Mouse (Mus musculus): ENCODE measurements at regions not wholly inside any gene's neighbourhood (a gene's known extent, or its start where the extent isn't known, plus 50 kb on each side); places are given as distances from the start of the nearest gene placed in this dataset.

DNA sequence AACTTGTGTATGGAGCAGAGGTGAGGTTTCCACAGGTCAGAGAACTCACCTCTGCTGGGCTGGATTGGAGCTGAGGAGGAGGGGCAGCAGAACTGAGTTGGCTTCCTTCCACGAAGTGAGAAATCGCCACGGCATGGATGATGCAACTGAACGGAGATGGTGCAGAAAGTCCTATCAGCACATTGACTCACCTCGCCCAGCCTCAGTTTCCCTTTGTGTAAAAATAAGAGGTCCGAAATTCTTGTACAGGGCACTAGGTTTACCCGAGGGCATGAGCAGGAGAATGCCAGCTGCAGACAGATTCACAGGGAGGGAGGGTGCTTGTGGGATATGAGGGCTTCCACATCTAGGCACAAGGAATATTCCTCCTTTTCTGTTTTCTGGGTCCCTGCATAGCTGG is 117.9 kb upstream of the Klf4 start:
- H3K27ac ChIP-seq (replicated peaks; ENCODE audit: low read depth, low read length): peak overlapping the region; percentile 91
- no peak overlapping the region for H3K9ac ChIP-seq (ENCODE audit: low read depth, low read length, severe bottlenecking)

DNA sequence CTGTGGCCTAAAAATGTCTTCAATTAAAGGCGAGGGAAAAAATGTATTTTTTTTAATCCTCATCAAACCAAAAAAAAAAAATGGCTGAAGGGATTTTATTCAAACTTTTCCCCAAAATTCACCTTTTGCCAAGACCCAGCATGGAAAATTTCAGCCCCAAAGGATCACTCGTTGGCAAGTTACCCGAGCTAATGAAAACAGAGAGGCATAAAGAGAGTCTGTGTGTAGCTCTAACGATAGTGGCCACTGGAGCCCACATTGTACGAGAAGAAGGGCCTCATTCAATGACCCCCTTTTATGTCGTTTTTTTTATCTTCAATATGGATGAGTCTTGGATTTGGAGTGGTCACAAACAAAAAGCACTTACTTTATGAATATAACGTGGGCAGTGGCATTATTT is 116.1 kb upstream of the Klf4 start:
- no peaks in the 10 kb centered on the region; the same call in 1 of the 2 replicates for H3K27me3 ChIP-seq (ENCODE audit: control insufficient read depth, insufficient read depth, low read length)
- WGBS: 45% methylated on average over 7 of the region's 7 CpGs
- no peaks in the 10 kb centered on the region for H3K9me3 ChIP-seq (ENCODE audit: control insufficient read depth, low read length)
- no peak overlapping the region for H3K4me2 ChIP-seq (replicated peaks; ENCODE audit: low read depth, low read length, severe bottlenecking)
- peak; percentile 50 for DNase-seq (ENCODE audit: low spot score)
- no peaks in the 10 kb centered on the region for H3K36me3 ChIP-seq (ENCODE audit: control insufficient read depth, insufficient read depth, low read length)
- no peak overlapping the region for H3K9ac ChIP-seq (ENCODE audit: low read depth, low read length, severe bottlenecking)
- H3K4me1 ChIP-seq (ENCODE audit: control insufficient read depth, insufficient read depth, low read length): peaks cover 56% of the 10 kb centered on the region
- TF ChIP-seq POLR2A (IDR thresholded peaks at IDR 0.05; ENCODE audit: borderline replicate concordance, extremely low read depth, insufficient read depth, insufficient read length): no peak
- ATAC-seq (ENCODE audit: low FRiP score, low read depth): no peak
- H3K27ac ChIP-seq (replicated peaks; ENCODE audit: low read depth, low read length): peak overlapping the region; percentile 56
- no peak overlapping the region for H3K4me3 ChIP-seq (replicated peaks; ENCODE audit: low read length)

More for the DNA sequence above, 117.9 kb upstream of the Klf4 start:
- no peaks in the 10 kb centered on the region; the same call in 1 of the 2 replicates for H3K27me3 ChIP-seq (ENCODE audit: control insufficient read depth, insufficient read depth, low read length)
- H3K36me3 ChIP-seq (ENCODE audit: control insufficient read depth, insufficient read depth, low read length): no peaks in the 10 kb centered on the region
- H3K4me3 ChIP-seq (replicated peaks; ENCODE audit: low read length): no peak overlapping the region
- ATAC-seq (ENCODE audit: low FRiP score, low read depth): no peak
- no peak for DNase-seq (ENCODE audit: low spot score)
- TF ChIP-seq POLR2A (IDR thresholded peaks at IDR 0.05; ENCODE audit: borderline replicate concordance, extremely low read depth, insufficient read depth, insufficient read length): no peak
- H3K4me1 ChIP-seq (ENCODE audit: control insufficient read depth, insufficient read depth, low read length): peaks cover 52% of the 10 kb centered on the region
- peak overlapping the region; percentile 51; the same call in 1 of the 2 replicates for H3K4me2 ChIP-seq (replicated peaks; ENCODE audit: low read depth, low read length, severe bottlenecking)
- no peaks in the 10 kb centered on the region for H3K9me3 ChIP-seq (ENCODE audit: control insufficient read depth, low read length)
- 45% methylated on average over 7 of the region's 7 CpGs for WGBS

DNA sequence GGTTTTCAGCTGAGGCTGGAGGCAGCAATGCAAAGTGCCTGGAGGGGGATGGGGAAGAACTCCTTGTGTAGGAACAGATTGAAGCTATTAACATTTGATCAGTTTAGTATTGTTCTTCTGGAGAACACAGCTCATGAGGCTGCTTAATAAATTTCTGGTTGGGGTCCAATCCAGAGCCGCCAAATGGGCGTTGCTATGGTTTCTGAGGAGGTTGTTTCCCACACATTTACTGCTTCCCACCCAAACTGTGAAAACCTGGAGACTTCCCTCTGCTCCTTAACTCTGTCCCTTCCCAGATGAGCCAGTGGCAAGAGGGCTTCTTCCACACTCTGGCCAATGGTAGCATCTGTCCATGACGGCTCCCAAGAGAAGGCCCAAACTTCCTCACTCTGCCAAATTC is 113.2 kb upstream of the Klf4 start:
- 36% methylated on average over 3 of the region's 3 CpGs for whole genome bisulfite sequencing
- no peak overlapping the region for H3K9ac ChIP-seq (ENCODE audit: low read depth, low read length, severe bottlenecking)
- peak; percentile 89 for DNase-seq (ENCODE audit: low spot score)
- peak; percentile 92 for ATAC-seq (ENCODE audit: low FRiP score, low read depth)
- H3K9me3 ChIP-seq (ENCODE audit: control insufficient read depth, low read length): no peaks in the 10 kb centered on the region
- TF ChIP-seq POLR2A (IDR thresholded peaks at IDR 0.05; ENCODE audit: borderline replicate concordance, extremely low read depth, insufficient read depth, insufficient read length): no peak
- no peak overlapping the region for H3K4me3 ChIP-seq (replicated peaks; ENCODE audit: low read length)
- peak overlapping the region; percentile 78 for H3K27ac ChIP-seq (replicated peaks; ENCODE audit: low read depth, low read length)
- H3K4me1 ChIP-seq (ENCODE audit: control insufficient read depth, insufficient read depth, low read length): peaks cover 44% of the 10 kb centered on the region
- no peaks in the 10 kb centered on the region for H3K27me3 ChIP-seq (ENCODE audit: control insufficient read depth, insufficient read depth, low read length)
- no peak overlapping the region for H3K4me2 ChIP-seq (replicated peaks; ENCODE audit: low read depth, low read length, severe bottlenecking)
- no peaks in the 10 kb centered on the region for H3K36me3 ChIP-seq (ENCODE audit: control insufficient read depth, insufficient read depth, low read length)

DNA sequence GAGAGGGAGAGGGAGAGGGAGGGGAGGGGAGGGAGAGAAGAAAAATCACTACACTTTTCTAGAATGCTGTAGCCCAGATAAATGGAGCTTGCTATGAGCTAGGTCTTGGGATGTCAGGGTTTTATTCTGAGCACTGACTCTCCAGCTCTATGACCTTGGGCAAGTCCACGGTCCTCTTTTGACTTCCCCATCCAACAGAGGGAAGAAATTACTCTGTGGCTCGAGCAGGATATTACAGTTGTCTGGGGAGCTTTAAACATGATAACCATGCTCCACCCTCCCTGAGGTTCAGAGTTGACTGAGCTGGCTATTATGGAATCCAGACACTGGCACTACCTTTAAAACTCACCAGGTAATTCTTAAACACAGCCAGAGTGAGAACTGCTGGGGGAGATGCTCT is 112.6 kb upstream of the Klf4 start:
- TF ChIP-seq POLR2A (IDR thresholded peaks at IDR 0.05; ENCODE audit: borderline replicate concordance, extremely low read depth, insufficient read depth, insufficient read length): no peak
- ATAC-seq (ENCODE audit: low FRiP score, low read depth) (0 out of 2 replicates have a peak, but pooled peaks have one; percentile 21), DNase-seq (ENCODE audit: low spot score) (no peak)
- Histone ChIP-seq H3K9me3 (ENCODE audit: control insufficient read depth, low read length) (no peaks in the 10 kb centered on the region), H3K4me1 (ENCODE audit: control insufficient read depth, insufficient read depth, low read length) (peaks cover 38% of the 10 kb centered on the region), H3K9ac (ENCODE audit: low read depth, low read length, severe bottlenecking) (no peak overlapping the region), H3K4me2 (replicated peaks; ENCODE audit: low read depth, low read length, severe bottlenecking) (no peak overlapping the region), H3K36me3 (ENCODE audit: control insufficient read depth, insufficient read depth, low read length) (no peaks in the 10 kb centered on the region), H3K27ac (replicated peaks; ENCODE audit: low read depth, low read length) (peak overlapping the region; percentile 53; the same call in 1 of the 2 replicates), H3K27me3 (ENCODE audit: control insufficient read depth, insufficient read depth, low read length) (no peaks in the 10 kb centered on the region), H3K4me3 (replicated peaks; ENCODE audit: low read length) (no peak overlapping the region)
- 25% methylated on average over 2 of the region's 2 CpGs for WGBS

DNA sequence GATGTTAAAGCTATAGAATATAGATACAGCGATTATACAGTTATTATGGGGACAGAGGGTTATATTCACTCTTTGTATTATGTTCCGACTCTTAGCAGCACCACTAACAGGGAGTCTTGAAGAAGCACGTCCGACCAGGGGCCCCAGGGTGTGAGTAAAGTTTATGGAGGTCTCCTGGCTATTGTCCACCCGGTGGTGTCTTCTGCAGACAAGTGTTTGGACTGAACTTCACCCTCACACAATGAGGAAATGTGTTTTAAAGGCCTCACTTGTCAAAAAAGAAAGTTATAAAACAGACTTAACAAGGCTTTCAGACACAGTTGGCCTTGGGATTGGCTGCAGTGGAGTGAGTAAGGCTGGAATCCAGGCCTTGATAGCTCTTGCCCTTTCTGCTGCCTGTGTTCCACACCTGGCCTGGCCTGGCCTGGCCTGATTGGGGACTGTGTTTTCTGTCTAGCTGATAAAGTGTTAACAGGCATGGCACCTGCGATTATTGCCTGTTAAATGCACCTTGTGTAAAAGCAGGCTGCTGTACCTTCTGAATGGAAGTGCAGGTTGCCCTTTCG is 102.8 kb upstream of the Klf4 start:
- WGBS: 59% methylated on average over 7 of the region's 7 CpGs
- ATAC-seq (ENCODE audit: low FRiP score, low read depth): no peak
- Histone ChIP-seq H3K36me3 (ENCODE audit: control insufficient read depth, insufficient read depth, low read length) (no peaks in the 10 kb centered on the region), H3K27me3 (ENCODE audit: control insufficient read depth, insufficient read depth, low read length) (no peaks in the 10 kb centered on the region), H3K4me1 (ENCODE audit: control insufficient read depth, insufficient read depth, low read length) (no peaks in the 10 kb centered on the region), H3K27ac (replicated peaks; ENCODE audit: low read depth, low read length) (no peak overlapping the region), H3K4me3 (replicated peaks; ENCODE audit: low read length) (no peak overlapping the region), H3K9ac (ENCODE audit: low read depth, low read length, severe bottlenecking) (no peak overlapping the region), H3K9me3 (ENCODE audit: control insufficient read depth, low read length) (no peaks in the 10 kb centered on the region), H3K4me2 (replicated peaks; ENCODE audit: low read depth, low read length, severe bottlenecking) (no peak overlapping the region)
- TF ChIP-seq POLR2A (IDR thresholded peaks at IDR 0.05; ENCODE audit: borderline replicate concordance, extremely low read depth, insufficient read depth, insufficient read length): no peak
- no peak for DNase-seq (ENCODE audit: low spot score)

All from limb, embryonic 14.5 days (tissue).